Mouse (Mus musculus): ENCODE measurements around the gene Maats1.

DNA sequence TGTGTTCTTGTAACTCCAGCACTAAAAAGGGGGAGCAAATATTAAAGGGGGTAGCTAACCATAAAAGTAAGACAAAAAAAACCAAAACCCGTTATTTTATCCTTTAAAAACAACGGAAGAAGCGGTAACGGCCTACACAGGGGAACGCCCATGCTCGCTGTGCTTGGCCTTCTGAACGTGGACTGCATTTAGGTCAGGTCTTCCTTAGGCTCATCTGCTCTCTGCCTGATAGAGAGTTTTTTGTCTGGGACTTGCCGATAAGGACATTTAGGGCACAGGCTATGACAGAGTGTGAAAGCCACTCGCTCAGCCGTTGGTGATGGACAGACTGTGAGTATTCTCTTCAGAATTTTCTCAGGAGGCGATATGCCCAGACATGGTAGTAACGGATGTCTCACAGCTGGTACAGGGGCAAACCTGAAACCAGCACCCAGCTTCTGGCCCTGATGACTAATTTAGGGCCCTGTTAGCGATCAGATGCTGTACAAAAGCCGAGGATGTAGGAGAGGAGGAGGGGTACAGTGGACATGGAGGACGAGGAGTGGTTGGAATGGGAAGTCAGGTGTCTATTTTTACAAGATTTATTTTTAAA lies 29.9 kb upstream of the Maats1 start:
- TF ChIP-seq POLR2A (IDR thresholded peaks at IDR 0.05; ENCODE audit: control insufficient read depth in 1 of 2, insufficient read depth in 1 of 2, low read depth in 1 of 2, low read length in 2 of 2, poor library complexity in 1 of 2), result peak in 1 of 2 experiments; percentile 74; a peak in 3 of 4 replicates
- no peak for TF ChIP-seq CTCF (IDR thresholded peaks at IDR 0.05 in 2 of 3, conservative IDR thresholded peaks at IDR 0.05 in 1 of 3; ENCODE audit: control insufficient read depth in 1 of 3, insufficient read depth in 1 of 3, low read depth in 2 of 3, low read length in 3 of 3, poor library complexity in 1 of 3, severe bottlenecking in 1 of 3)

Measured in MEL (cell line).